ENCODE assay signal across 14 mouse cellular contexts in genomic region chr14:75334321-75334720, GRCm38 (mm10).
"Had no signal": no experiment of that assay in that cellular context is flagged by ENCODE, and none has a peak within 500 bp of the region (broad histone marks: within the 10 kb centered on the region; RNA-seq: fewer than 3 reads in every experiment).

No protein-coding gene starts in this region.

- H3K4me3 ChIP-seq: layer of hippocampus, adult 2 months; limb, embryonic 13.5 days; liver, embryonic 15.5 days; midbrain, embryonic 12.5 days had no signal

- H3K9me3 ChIP-seq: limb, embryonic 13.5 days; liver, embryonic 15.5 days; midbrain, embryonic 12.5 days had no signal

- H3K4me1 ChIP-seq: liver, embryonic 15.5 days; midbrain, embryonic 12.5 days had no signal

- H3K9ac ChIP-seq: limb, embryonic 13.5 days; liver, embryonic 15.5 days; lung, embryonic 14.5 days; midbrain, embryonic 12.5 days had no signal

- H3K27ac ChIP-seq: layer of hippocampus, adult 2 months; limb, embryonic 13.5 days; liver, embryonic 15.5 days; midbrain, embryonic 12.5 days had no signal

- DNase-seq: kidney, postnatal 10 days; kidney, postnatal 4 days; left cerebral cortex, postnatal 4 days; lung, embryonic 14.5 days; lung, postnatal 10 days; lung, postnatal 4 days; right cerebral cortex, adult 18-20 months; right cerebral cortex, postnatal 25 days; thymus, adult 18-20 months; thymus, postnatal 14 days had no signal

- H3K27me3 ChIP-seq: limb, embryonic 13.5 days; liver, embryonic 15.5 days; midbrain, embryonic 12.5 days had no signal
